Mouse (Mus musculus) olfactory bulb, adult 2 months (tissue): ENCODE measurements around the gene Hist1h4n.

ENCODE experiments used
- CTCF ChIP-seq: fragments of 200-500 bp; IDR thresholded peaks from 2 replicates; pipeline ENCODE4 v1.5.1; 2012; ENCODE audit warnings: low read depth, mild to moderate bottlenecking, low read length, moderate library complexity; ENCODE audit not compliant: insufficient read depth
- POLR2A ChIP-seq: fragments of 200-500 bp; IDR thresholded peaks from 2 replicates; pipeline ENCODE4 v1.6.1; 2012; ENCODE audit warnings: mild to moderate bottlenecking, low read depth, low read length, moderate library complexity; ENCODE audit not compliant: insufficient read depth

GRCm38 (mm10) chr13:21789925-21790324 is 42.1 kb downstream of the Hist1h4n start:
- TF ChIP-seq POLR2A: no peak
- no peak for TF ChIP-seq CTCF
